Mouse (Mus musculus) ES-Bruce4 (cell line): ENCODE results near the gene Ttc21a. TPM values are rescaled to one million over a fixed set of nuclear protein-coding genes. Genes with fewer than 3 reads are reported as not detected.

Experiments
- H3K27ac ChIP-seq: 2 replicates; pipeline ENCODE4 v1.5.1; 2012; ENCODE audit warnings: low read length, inconsistent platforms; ENCODE audit not compliant: insufficient read depth
- H3K27me3 ChIP-seq: 2 replicates; pipeline ENCODE4 v1.6.1; 2012; ENCODE audit warnings: mild to moderate bottlenecking, low read length, inconsistent platforms; ENCODE audit not compliant: control insufficient read depth, poor library complexity, insufficient read depth, severe bottlenecking
- H3K36me3 ChIP-seq: 2 replicates; pipeline ENCODE4 v1.6.1; 2012; ENCODE audit warnings: inconsistent platforms, mild to moderate bottlenecking, low read length, moderate library complexity; ENCODE audit not compliant: control insufficient read depth, poor library complexity, insufficient read depth, severe bottlenecking
- H3K4me1 ChIP-seq: one replicate; pipeline ENCODE4 v1.8.1; 2011; ENCODE audit warnings: low read length; ENCODE audit not compliant: control insufficient read depth, insufficient read depth
- H3K4me3 ChIP-seq: 2 replicates; pipeline ENCODE4 v1.5.1; 2011; ENCODE audit warnings: low read depth, mild to moderate bottlenecking, low read length
- H3K9ac ChIP-seq: 2 replicates; pipeline ENCODE4 v1.6.1; 2012; ENCODE audit warnings: low read depth, mild to moderate bottlenecking, inconsistent platforms; ENCODE audit not compliant: poor library complexity, severe bottlenecking
- H3K9me3 ChIP-seq: replicated peaks from 2 replicates; pipeline ENCODE4 v1.6.1; 2012; ENCODE audit warnings: mild to moderate bottlenecking, low read length, inconsistent platforms; ENCODE audit not compliant: control insufficient read depth, poor library complexity, insufficient read depth, severe bottlenecking
- CTCF ChIP-seq: IDR thresholded peaks from one replicate; pipeline ENCODE4 v1.8.1; 2011; ENCODE audit warnings: low read depth, low read length
- EP300 ChIP-seq: IDR thresholded peaks from 2 replicates; pipeline ENCODE4 v1.6.1; 2011; ENCODE audit warnings: low read depth, low read length; ENCODE audit not compliant: insufficient read depth
- POLR2A ChIP-seq: IDR thresholded peaks from one replicate; pipeline ENCODE4 v1.8.1; 2011; ENCODE audit warnings: low read length; ENCODE audit not compliant: insufficient read depth
- polyA plus RNA-seq: library from polyadenylated mRNA; stranded (reverse); fragments of >200 nt; gene quantifications from 2 replicates; pipeline ENCODE4 v1.2.4, GENCODE M21; 2011; ENCODE audit warnings: low read depth; ENCODE audit not compliant: missing spikeins, insufficient read depth, insufficient read length

Ttc21a gene
- polyA plus RNA-seq, 1 experiment = 0.93 TPM

DNA sequence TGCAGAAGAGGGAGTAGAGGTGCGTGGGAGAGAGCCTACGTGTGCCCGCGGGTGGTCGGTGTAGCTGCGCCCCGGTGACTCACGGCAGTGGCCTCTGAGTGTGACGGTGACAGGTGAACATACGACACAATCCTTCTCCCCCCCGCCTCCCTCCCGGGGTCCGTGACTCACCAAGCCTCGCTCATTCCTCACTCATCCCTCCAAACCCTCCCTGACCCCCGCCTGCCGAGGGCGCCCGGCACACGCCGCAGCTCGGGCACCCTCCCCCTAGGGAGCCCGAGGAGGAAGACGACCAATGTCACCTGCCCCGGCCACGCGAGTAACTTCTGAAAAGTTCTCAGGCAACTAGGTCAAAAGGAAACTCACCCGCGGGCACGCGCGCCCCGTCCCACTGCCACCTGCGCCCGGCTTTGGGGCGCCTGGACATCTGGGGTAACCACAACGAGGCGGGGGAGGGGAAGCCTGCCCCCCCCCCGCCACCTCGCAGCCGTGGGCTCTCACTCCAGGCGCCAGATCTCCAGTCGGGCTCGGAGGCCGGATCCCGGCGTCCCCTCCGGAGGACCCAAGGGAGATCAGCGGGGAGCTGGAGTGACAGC, 45.6 kb downstream of the Ttc21a start:
- Histone ChIP-seq H3K9me3 (no peaks in the 10 kb centered on the region), H3K4me1 (peaks cover 24% of the 10 kb centered on the region), H3K27me3 (no peaks in the 10 kb centered on the region), H3K4me3 (peak overlapping the region; percentile 92), H3K27ac (no peak overlapping the region), H3K9ac (peak overlapping the region; percentile 82), H3K36me3 (no peaks in the 10 kb centered on the region)
- TF ChIP-seq EP300 (no peak), CTCF (no peak), POLR2A (no peak)

GRCm38 (mm10) chr9:119983585-119984535, 46.5 kb downstream of the Ttc21a start:
- Histone ChIP-seq H3K4me1 (peaks cover 18% of the 10 kb centered on the region), H3K36me3 (no peaks in the 10 kb centered on the region), H3K9ac (peak overlapping the region; percentile 82), H3K27ac (peak overlapping the region; percentile 95), H3K27me3 (no peaks in the 10 kb centered on the region), H3K9me3 (no peaks in the 10 kb centered on the region), H3K4me3 (peak overlapping the region; percentile 92)
- TF ChIP-seq CTCF (no peak), EP300 (peak; percentile 48; the same call in 1 of the 2 replicates), POLR2A (no peak)

DNA sequence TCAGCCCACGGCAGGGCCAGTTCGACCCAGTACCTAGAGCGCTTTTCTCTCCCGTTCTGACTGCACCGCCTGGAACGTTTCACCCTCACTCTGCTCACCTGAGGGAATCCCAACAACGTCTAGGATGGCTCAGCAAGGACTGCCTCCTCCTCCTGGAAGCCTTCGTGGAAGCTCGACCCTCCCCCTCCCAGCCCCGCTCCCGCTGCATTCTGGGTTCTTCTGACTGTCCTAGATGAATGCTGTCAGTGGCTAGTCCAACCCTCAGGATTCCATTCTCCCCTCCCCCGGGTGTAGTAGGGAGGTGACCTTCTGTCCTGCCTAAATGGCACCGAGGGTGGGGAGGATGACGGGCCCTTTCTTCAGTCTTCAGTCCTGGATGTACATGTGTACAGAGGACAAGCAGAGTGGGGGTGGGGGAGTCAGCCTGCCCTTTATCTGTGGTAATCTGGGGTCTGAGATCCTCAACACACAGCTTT, 47.2 kb downstream of the Ttc21a start, which contains the start of gene Csrnp1:
Csrnp1 (minus strand) TSS at position 123 of the 476 bp plus-strand sequence.
- TF ChIP-seq POLR2A (peak; percentile 96), EP300 (peak; percentile 78), CTCF (no peak)
- peaks cover 16% of the 10 kb centered on the region for H3K4me1 ChIP-seq
- peak within 1 kb of the TSS; percentile 92 for H3K4me3 ChIP-seq
- H3K9ac ChIP-seq = peak within 1 kb of the TSS; percentile 82
- H3K27ac ChIP-seq = peak within 1 kb of the TSS; percentile 95
- no peaks in the 10 kb centered on the region for H3K9me3 ChIP-seq
- no peaks in the 10 kb centered on the region for H3K36me3 ChIP-seq
- H3K27me3 ChIP-seq = no peaks in the 10 kb centered on the region

GRCm38 (mm10) chr9:119985881-119986574, 48.6 kb downstream of the Ttc21a start:
- H3K4me3 ChIP-seq = no peak overlapping the region
- no peak overlapping the region for H3K27ac ChIP-seq
- TF ChIP-seq EP300 (no peak), POLR2A (no peak), CTCF (no peak)
- no peaks in the 10 kb centered on the region for H3K36me3 ChIP-seq
- no peaks in the 10 kb centered on the region for H3K27me3 ChIP-seq
- H3K9ac ChIP-seq = 0 out of 2 replicates have a peak overlapping the region, but pooled peaks have one; percentile 45
- no peaks in the 10 kb centered on the region for H3K9me3 ChIP-seq
- H3K4me1 ChIP-seq = peaks cover 6% of the 10 kb centered on the region

DNA sequence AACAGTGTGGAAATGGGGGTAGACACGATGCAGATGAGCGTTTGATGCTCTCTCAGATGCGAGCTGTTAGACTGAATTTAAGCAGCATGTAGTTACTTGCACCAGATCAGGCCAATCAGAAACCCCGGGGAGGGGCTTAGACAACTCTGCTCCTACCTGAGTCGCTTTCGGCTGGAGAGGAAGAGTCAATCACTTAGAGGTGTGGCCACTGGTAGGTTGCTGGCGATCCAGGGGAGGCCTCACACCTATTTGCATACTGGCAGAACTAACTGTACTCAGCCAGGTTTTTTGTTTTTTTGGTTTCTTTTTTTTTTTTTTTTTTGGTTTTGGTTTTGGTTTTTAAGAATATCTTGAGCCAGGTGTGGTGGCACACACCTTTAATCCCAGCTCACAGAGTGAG, 50.9 kb downstream of the Ttc21a start:
- Histone ChIP-seq H3K9me3 (no peaks in the 10 kb centered on the region), H3K27me3 (no peaks in the 10 kb centered on the region), H3K36me3 (no peaks in the 10 kb centered on the region), H3K27ac (0 out of 2 replicates have a peak overlapping the region, but pooled peaks have one; percentile 29), H3K4me3 (no peak overlapping the region), H3K4me1 (peaks cover 5% of the 10 kb centered on the region), H3K9ac (no peak overlapping the region)
- no peak for TF ChIP-seq CTCF
- TF ChIP-seq POLR2A = peak; percentile 74
